Mouse (Mus musculus) lung, postnatal 4 days (tissue): Measurements from ENCODE around the gene Gli2.

Experiments
- DNase-seq, 2 experiments: peaks; one replicate each; pipeline ENCODE4 v3.0.0; 2021

Gli2 gene

GRCm38 (mm10) chr1:118789871-118790270 lies 263.5 kb downstream of the Gli2 start:
- DNase-seq = no peak

- DNase-seq = no peak
Measured at GRCm38 (mm10) chr1:118789468-118789867, 264.0 kb downstream of the Gli2 start.

GRCm38 (mm10) chr1:118788813-118789212 lies 264.6 kb downstream of the Gli2 start:
- no peak for DNase-seq

- DNase-seq = no peak
Measured at GRCm38 (mm10) chr1:118787486-118787885, 265.9 kb downstream of the Gli2 start.
